Mouse (Mus musculus) megakaryocyte-erythroid progenitor cell, adult 5-6 weeks (primary cell): Measurements from ENCODE around the gene Olfr411. TPM values are rescaled to one million over a fixed set of nuclear protein-coding genes. Genes with fewer than 3 reads are reported as not detected.

Experiments
- ATAC-seq: replicated peaks from 2 replicates; pipeline ENCODE4 v1.8.0; 2016; ENCODE audit warnings: mild to moderate bottlenecking, inconsistent platforms; ENCODE audit not compliant: severe bottlenecking, poor library complexity, low FRiP score, low TSS enrichment
- total RNA-seq, 2 experiments: library from RNA; stranded (forward) in 1 of 2; stranded (reverse) in 1 of 2; fragments of 200-1000, 215-1000 nt in 1 of 2; fragments of >200 nt in 1 of 2; fragmentation: Nextera tagmentation in 1 of 2; gene quantifications; 2 replicates each; pipeline ENCODE4 v1.2.3; 2014 to 2017

Gene Olfr411
- not detected in 2 replicates for total RNA-seq (2014; fragmentation: Nextera tagmentation)
- not detected in 2 replicates for total RNA-seq (2017)

DNA sequence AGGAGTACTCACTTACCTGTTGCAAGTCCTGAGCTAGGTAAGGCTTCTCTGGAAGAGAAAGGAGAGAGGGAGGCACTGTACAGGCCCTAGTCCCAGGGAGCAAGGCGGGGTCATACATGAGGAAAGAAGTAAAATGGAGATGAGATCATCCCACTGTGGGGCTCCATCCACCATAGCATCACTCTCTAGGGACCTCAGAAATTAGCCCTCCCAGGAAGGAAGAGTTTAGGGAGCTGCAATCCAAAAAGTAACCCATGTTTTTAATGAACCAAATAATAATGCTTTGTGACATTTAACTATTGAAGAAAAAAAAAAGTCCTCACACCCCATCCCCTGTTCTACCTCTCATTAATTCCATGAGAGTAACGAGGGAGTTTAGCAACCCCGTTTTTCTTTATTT, at the start of gene Olfr411:
Gene Olfr411 (minus strand): TSS at position 101 of the 400 bp plus-strand sequence.
- ATAC-seq, result no peak

DNA sequence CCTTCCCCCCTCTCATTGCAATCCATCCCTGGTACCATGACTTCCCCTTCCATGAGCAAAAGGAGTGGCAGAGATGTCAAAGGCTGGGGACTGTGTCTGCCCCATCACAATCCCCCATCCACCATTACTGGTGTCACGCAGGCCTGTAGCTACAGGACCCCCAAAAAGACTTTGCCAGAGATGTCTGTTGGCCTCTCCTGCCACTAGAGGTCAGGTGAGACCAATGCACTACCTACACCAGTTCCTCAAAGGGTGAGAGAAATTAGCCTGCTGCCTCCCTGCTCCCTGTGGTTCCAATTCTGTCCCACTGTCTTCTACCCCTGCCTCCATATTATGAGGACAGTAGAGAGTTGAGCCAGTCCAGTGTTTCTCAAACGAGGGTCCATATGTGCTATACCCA, 49.7 kb upstream of the Olfr411 start:
- ATAC-seq, result 0 out of 2 replicates have a peak, but pooled peaks have one; percentile 23

DNA sequence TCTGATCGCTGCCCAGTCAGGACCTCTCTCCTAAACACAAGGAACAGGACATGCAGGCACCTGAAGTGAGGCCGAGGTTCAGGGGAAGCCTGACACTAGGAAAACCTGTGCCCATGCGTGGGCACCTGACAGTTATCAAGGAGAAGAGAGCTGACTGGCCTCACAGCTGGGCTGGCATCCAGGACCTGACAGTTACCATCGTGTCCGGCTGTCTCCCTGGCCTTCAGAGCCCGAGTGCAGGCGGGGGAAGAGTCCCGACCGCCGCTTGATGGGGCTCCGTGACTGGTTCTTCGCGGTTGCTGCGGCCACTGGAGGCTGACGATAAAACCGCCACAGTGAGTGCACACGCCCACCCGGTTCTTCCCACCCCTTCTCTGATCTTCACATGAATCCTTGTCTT, 43.1 kb upstream of the Olfr411 start:
- ATAC-seq, result no peak

DNA sequence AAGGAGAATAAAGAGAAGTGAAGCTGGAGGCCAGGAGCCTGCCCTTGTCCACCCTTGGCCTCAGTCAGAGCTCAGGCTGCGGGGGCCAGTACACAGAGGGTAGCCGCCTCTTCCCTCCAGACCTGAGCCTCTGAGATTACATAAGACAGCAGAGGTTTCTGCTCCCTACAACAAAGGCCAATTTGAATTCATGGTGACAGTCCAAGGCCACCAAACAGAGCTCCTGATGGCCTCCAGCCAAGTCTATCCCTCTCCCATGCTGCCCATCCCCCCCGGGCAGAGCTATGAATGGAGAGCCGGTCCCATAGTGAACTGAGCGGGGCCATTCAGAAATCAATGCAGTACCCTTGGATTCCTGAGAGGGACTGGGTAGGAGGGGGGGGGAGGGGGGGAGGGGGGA, 41.0 kb upstream of the Olfr411 start:
- ATAC-seq, result no peak

DNA sequence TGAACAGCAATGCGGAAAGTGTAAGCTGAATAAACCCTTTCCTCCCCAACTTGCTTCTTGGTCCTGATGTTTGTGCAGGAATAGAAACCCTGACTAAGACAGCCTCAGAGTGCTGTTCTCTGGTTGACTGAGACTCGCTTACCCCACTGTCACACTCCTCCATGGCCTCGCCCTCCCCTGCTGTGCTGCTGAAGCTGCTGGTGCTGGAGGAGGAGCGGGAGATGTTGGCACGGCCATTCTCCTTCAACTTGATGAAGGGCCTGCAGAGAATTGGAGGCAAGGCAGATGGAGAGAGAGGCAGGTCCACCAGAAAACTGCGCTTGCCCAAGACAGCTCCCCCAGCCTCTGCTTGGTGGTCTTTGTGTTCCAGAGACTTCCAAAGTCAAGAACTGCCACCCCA, 40.5 kb upstream of the Olfr411 start:
- ATAC-seq, result no peak

DNA sequence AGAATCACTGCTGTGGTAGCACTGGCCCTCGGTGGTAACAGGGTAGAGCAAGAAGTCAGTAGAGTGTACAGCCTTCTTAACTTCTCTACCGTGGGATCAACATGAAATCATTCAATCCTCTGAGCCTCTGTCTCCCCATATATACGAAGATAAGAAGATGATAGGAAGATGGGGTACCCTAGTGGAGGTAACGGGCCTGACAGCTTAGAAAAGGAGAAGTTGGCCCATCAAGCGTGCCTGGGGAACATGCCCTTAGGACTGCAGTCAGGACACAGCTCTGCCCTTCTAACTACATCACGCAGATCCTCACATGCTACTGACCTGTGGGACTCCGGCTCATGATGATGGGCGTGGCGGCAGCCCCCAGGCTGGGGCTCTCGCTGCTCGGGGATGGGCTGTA, 39.4 kb upstream of the Olfr411 start:
- no peak for ATAC-seq

DNA sequence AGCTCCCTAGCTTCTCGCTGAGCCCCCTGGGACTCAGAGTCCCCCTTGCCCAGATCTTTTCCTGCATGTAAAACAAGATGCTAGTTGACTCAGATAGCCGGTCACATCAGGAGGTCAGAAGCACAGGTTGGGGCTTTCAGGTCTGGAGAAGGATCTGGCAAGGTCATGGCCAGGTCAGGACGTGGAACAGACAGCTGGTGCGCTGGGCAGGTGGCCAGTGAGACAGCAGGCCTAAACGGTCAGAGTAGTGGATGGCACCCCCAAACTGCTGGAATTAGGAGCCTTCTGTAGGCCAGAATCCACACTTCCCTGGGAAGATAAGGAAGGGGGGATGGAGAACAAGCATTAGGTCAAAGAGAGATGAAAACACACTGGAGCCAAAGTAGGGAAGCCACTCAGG, 34.8 kb upstream of the Olfr411 start:
- ATAC-seq, result no peak

DNA sequence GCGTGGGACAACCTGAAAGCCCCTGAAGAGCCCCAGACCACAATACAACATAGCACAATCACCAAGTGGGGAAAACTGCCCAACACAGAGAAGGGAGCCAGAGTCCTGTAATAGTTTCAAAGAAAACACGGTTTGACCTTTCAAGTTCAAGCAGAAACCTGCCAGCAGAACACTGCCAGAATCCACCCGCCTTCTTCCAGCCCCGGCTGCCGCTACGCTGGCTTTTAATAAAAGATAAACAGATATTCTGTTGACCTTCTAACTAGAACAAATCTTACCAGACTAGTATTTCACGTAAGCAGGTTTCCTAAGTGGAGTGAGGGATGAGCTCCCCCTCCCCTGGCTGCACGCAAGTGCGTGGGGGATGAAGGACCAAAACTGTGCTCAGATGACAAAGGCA, 33.2 kb upstream of the Olfr411 start:
- ATAC-seq, result no peak

DNA sequence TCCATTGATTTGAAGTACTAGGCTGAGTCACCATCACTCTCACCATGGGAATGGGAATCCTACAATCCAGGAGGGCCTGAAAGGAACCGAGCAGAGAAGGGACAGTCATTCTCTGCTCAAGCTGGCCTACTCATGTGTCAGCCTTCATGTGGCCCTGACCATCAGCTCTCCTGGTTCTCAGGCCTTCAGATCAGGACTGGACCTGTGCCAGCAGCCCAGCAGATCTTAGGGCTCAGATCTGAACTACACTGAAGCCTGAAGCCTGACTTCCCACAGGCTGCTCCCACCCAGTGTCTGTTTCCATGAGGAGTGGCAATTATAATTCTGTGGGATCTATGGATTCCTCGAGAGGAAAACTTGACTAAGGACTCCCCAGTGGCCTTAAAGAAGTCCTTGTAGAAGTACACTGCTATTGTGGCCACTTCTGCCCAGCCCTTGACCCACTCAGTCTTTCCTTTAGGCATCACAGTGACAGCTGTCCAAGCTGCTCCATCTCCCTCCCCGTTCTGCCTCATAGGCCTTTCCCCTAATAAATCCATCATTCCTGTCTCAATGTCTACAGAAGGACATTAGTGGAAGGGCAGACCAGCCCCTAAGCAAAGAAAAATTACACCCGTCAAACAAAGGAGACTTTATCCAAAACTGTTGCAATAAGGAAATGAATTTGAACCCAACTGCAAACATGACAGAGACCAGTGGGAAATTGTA, 26.9 kb upstream of the Olfr411 start:
- ATAC-seq, result no peak

DNA sequence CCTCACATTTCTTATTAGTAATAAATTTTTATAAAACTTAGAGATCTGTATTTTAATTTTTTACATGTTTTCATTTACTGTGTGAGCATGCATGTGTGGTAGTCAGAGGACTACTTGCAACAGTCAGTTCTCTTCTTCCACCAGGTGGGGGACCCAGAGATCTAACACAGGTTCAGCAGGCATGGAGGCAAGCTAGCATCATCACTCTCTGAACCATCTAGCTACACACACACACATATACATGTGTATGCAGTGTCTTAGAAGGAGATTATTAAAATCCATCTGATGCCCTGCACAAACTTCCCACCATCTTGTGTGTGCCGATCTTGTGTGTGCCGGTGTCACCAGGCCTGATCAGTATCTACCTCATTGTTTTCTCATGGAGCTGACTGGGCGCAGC, 24.4 kb upstream of the Olfr411 start:
- ATAC-seq, result peak; percentile 82

DNA sequence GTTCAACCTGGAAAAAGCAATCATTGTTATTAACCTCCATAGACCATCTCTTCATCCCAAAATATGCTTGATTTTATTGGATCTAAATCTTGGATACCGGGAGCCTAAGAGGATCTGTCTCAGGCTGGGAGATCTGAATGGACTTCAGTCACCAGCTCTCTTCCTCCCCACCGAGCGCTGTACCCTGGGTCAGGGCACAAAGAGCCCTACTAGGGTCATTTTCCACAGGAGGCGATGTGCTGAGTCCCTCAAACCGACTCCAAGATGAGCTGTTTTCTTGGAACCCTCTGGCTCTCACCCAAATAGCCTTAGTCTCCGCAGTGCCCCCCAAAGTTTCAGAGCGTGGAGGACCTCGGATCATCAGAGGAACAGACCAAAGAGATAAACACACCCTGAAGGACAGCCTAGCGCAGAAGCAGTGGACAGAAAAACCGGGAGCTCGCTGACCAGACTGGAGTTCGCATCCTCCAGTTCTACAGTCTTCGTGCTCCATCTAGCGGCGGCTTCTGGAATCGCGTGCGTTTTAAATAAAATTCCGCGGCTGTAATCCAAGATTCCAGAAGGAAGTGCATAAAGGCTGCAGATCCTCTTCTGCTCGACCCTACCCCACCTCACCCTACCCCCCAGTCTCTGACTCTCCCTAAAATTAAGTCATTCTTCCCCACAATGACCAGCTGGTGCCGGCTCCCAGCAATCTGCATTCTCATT, 19.1 kb upstream of the Olfr411 start:
- peak; percentile 50; the same call in 1 of the 2 replicates for ATAC-seq

DNA sequence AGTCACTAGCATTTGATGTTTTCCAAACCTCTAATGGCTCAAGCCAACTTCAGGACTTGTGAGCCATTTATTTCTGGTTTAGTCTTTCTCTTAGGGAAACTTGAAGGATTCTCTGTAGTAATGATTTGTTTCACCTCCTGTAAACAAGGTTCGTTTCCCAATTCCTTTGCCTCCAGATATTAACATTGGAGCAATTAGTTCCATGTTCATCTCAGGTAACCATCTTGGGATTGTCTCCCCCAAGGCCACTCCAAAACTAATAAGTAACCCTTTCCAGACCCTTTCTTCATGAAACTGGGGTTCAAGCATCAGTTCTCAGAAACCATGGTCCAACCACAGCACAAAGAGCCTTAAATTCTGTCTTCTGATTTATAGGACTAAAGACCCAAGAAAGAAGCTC, 9.3 kb upstream of the Olfr411 start, which contains the start of gene Olfr412:
Gene Olfr412 (plus strand): TSS at position 301 of the 400 bp plus-strand sequence.
- no peak for ATAC-seq

DNA sequence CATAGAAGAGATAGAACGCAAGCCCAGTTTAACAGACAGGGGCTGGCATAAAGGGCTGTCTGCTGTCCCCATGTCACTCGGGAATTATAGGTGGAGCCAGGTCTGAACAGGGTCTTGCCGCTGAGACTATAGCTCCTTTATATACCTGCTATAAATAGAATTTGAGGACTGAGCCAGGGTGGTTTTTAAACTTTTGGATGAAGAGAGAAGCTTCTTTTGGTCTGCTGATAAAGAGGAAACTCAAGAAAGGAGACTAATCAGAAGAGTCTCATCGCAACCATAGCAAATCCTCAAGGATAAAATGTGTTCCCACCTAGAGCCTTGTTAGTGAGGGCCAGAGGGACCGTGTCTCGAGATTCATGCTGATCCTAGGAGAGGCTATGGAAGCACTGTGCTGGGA, 14.5 kb downstream of the Olfr411 start, which contains the start of gene Olfr410:
Gene Olfr410 (minus strand): TSS at position 101 of the 400 bp plus-strand sequence.
- ATAC-seq, result no peak

DNA sequence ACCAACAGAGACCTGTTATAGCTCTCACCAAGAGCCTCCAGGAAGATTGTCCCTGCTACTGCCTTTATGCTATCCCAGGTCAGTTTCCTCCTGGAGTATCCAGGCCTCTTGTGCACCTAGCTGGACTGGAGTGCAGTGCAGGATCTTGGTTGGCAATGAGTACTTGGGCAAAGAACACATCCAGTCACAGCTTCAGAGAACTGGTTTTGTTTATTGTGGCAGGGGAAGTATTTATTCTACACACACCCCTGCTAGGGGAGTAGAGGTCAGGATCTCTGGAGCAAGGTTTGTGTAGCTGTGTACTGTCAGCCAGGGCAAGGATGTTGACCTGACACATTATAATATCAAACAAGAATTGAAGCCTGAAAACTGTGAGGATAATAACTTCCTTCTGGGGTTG, 23.7 kb downstream of the Olfr411 start:
- ATAC-seq, result no peak

DNA sequence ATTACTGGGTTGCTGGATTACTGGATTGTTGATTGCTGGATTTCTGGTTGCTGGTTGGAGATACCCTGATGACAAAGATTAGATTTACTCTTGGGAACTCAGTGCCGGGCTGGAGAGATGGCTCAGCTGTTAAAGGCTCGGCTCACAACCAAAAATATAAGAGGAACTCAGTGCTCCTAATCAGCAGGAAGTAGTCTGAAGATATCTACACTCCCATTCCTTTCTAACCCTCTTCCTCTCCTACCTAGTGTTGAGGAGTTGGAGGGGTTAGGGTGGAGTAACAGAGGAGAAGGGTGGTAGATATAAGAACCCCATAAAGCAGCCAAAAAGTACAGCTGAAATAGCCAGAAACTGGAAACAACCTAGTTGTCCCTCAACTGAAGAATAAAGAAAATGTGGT, 26.4 kb downstream of the Olfr411 start:
- ATAC-seq, result no peak

Other genes with a start within 250 kb of the Olfr411 start
- gene Olfr401, start 238.9 kb downstream of the Olfr411 start, total RNA-seq (2014; fragmentation: Nextera tagmentation), result not detected in 2 replicates
- gene Olfr401, start 238.9 kb downstream of the Olfr411 start, total RNA-seq (2017), result not detected in 2 replicates
- not detected in 2 replicates for gene Olfr402, start 199.1 kb downstream of the Olfr411 start, total RNA-seq (2014; fragmentation: Nextera tagmentation)
- gene Olfr402, start 199.1 kb downstream of the Olfr411 start, total RNA-seq (2017), result not detected in 2 replicates
- not detected in 2 replicates for gene Olfr403, start 166.4 kb downstream of the Olfr411 start, total RNA-seq (2014; fragmentation: Nextera tagmentation)
- gene Olfr403, start 166.4 kb downstream of the Olfr411 start, total RNA-seq (2017), result not detected in 2 replicates
- not detected in 2 replicates for gene Olfr43, start 141.3 kb downstream of the Olfr411 start, total RNA-seq (2014; fragmentation: Nextera tagmentation)
- gene Olfr43, start 141.3 kb downstream of the Olfr411 start, total RNA-seq (2017), result not detected in 2 replicates
- gene Olfr406, start 92.8 kb downstream of the Olfr411 start, total RNA-seq (2014; fragmentation: Nextera tagmentation), result not detected in 2 replicates
- not detected in 2 replicates for gene Olfr406, start 92.8 kb downstream of the Olfr411 start, total RNA-seq (2017)
- not detected in 2 replicates for gene Olfr59, start 68.9 kb downstream of the Olfr411 start, total RNA-seq (2014; fragmentation: Nextera tagmentation)
- gene Olfr59, start 68.9 kb downstream of the Olfr411 start, total RNA-seq (2017), result not detected in 2 replicates
- gene Olfr410, start 14.6 kb downstream of the Olfr411 start, total RNA-seq (2014; fragmentation: Nextera tagmentation), result not detected in 2 replicates
- not detected in 2 replicates for gene Olfr410, start 14.6 kb downstream of the Olfr411 start, total RNA-seq (2017)
- gene Olfr412, start 9.4 kb upstream of the Olfr411 start, total RNA-seq (2014; fragmentation: Nextera tagmentation), result not detected in 2 replicates
- not detected in 2 replicates for gene Olfr412, start 9.4 kb upstream of the Olfr411 start, total RNA-seq (2017)